Mouse (Mus musculus): ENCODE data around the gene Slc38a11. TPM values are rescaled to one million over a fixed set of nuclear protein-coding genes. Genes with fewer than 3 reads are reported as not detected.

The Slc38a11 gene
- total RNA-seq (2022) = 1 to 10 TPM; 2.6 to 4.7 (median 3.2) TPM

DNA sequence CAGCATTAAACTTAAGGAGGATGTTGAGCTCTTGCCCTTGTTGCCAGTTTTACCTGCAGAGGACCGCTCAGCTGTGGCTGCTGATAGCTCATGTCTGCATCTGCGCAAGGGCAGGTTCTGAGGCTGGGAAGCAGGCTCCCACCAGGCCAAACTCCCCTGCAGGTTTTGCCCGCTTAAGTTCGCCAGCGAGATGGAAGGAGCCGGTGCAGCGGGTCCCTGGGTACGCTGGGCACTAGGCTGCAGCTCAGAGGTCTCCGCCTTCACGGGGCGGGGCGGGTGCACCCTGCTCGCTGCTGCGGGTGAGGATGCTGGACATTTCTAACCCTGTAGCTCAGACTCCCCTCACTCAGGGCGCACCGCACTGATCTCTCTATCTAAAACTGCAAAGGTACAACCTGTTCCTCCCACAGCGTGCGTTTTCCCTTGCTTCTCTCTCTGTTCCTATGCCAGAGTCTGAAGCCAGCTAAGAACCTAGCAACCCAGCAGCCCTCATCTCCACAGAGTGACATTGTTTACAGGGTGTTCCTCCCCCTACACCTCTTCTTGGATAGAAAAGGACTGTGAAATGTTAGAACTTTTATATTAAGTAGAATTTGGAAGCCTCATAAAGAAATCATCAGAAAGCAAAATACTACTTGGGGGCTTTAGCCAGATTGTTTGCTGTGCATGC is at the start of gene Slc38a11:
Slc38a11 (minus strand) TSS at position 207 of the 670 bp plus-strand sequence.
- no peak for DNase-seq (ENCODE audit: low spot score in 2 of 2)

DNA sequence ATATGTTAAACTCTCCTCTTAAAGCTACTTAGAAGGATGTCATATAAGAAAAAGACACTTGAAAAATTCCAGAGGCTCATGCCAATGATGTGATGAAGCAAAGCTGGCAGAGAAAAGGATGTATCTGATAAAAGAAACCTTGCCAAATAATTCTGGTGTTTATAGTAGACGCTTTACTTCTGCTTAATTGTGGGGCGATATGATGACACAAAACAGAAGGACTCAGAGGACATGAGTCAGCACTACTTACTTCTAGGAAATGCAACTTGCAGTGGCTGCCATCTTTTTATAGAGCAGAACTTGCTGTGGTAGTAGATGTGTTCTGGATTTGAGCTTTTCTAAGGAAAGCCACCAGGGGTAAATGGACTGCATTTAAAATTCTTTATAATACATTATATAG is 43.3 kb upstream of the Slc38a11 start:
- DNase-seq (ENCODE audit: low spot score in 2 of 2) = no peak

DNA sequence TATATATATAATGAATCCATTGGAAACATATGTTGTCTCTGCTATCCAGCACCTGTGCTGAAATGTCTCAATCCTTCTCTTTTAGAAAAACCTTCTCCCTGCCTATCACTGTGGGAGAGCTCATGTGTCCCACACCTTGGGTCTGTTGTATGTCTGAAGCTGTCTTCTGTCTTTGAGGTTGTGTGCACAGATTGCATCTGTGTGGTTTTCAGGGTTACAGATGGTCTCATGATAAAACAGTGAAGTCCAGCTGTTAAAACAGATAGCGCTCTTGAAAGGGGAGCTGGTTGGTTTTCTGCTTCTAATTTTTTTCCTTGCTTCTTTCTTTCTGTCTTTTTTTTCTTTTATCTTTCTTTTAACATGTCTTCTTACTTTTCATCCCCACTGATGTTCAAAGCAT is 41.6 kb upstream of the Slc38a11 start:
- no peak for DNase-seq (ENCODE audit: low spot score in 2 of 2)

DNA sequence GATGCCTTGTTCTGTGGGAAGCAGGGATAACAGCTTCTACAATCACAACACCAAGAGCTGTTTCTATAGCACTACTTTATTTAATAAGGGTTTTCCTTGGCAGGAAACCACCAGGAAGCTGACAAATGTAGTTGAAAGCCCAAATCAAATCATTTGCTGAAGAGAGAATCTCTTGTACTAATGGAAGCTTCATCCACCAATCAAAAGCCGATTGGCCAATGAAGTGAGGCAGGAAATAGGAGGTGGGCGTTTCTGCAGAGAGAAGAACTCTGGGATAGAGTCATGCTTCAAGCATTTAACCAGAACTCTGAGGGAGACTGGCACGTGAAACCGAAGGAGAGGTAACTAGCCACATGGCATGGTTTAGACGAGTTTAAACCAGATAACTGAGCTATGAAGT is 38.2 kb upstream of the Slc38a11 start:
- DNase-seq (ENCODE audit: low spot score in 2 of 2) = no peak

DNA sequence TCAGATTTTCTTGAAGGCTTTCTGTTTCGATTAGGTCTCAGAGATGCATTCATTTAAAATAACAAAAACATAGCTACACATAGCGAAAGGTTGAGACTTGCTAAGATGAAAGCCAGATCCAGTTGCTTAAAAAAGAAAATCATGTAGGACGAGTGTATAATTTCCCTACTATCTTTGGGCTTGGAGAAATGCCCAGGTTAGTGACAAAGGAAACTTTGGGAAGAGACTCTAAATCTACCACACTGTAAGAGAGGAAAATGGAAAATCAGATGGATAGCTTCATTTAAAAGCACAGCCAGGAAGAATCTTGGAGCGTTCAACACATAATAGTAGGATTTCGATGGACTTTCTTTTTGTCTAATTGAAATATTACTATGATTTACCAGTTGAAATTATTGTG is 36.1 kb upstream of the Slc38a11 start:
- DNase-seq (ENCODE audit: low spot score in 2 of 2) = no peak

DNA sequence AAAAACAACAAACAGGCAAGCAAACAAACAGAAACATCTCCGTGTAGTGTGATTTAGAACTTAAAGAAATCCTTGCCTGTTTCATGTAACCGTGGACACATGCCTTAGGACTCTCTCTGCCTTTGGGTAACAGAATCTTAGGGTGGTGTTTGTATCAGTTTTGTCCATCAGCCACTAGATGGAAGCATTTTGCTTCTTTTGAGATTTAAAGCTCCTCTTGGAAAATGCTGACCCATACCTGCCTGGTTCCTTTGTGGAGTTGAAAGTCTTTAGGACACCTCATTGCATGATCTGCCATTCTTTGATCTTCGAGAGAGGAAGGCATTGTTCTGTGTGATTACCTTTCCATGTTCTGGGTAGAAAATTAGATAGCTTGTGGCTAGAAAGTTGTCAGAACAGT is 32.3 kb upstream of the Slc38a11 start:
- no peak for DNase-seq (ENCODE audit: low spot score in 2 of 2)

DNA sequence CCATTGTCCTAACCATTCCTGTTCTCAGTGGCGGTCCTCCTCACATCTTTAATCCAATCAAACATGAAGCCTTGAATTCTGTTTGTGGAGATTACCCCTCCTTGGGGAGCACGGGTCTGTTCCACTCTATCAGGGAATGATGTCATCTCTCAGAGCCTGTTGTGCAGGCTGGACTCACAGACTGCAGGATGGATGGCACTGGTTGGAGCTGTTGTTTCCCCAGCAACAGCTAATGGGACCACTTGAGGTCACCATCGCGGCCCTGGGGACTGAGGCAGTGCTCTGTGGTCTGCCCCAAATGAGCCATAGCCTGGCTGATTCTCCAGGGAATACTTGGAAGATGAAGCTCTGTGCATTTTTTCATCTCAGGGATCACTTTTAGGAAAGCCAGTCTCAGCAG is 29.2 kb upstream of the Slc38a11 start:
- no peak for DNase-seq (ENCODE audit: low spot score in 2 of 2)

DNA sequence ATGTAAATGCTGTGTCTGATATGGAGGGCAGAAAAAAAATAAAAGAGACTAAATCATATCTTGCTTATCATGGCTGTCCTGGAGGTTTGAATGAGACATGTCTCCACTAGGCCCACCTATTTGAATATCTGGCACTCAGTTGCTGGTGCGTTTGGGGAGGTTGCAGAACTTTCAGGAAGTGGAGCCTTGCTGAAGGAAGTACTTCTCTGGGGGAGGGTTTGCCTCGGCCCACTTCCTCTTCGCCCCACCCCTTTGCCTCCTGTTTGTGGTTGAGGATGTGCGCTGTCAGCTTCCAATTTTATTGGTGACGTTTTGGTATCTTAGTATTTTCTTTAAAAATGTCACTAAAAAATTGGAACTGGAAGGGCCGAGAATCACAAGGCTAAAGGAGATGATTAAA is 27.5 kb upstream of the Slc38a11 start:
- no peak for DNase-seq (ENCODE audit: low spot score in 2 of 2)

DNA sequence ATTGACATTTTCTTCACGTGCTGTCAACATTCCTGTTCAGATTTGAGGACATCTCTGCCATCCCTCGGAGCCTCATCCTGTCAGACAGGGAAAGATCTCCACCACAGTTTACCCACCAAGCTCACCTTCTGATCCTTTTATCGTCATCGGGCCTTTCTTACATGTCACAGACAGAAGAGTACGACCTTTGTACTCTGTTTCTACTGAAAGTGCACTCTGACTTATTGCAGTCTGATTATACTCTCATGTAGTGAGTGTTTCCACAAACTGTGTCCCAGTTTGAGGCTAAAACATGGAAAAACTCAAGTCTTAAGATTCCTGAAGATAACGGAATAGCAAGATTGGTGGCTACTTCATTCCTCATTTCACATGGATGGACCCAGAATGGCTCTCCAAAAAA is 21.0 kb upstream of the Slc38a11 start:
- no peak for DNase-seq (ENCODE audit: low spot score in 2 of 2)

DNA sequence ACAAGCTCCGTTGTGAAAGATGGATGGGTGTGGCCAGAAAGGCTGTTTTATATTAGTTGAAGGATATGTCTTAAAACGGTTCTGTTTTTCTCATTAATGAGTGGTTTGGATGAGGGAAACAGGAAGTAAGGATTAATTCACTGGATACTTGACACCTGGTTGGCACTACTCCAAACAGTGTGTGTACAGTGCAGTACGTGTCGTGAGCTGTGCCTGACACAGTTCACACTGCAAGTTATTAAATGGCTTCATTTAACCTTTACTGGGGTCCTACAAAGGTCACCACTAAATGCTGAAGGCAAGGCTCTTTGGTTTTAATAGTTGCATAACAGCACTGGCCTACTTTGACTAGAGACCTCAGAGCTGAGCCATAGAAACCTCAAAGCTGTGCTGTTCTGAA is 18.7 kb upstream of the Slc38a11 start:
- no peak for DNase-seq (ENCODE audit: low spot score in 2 of 2)

DNA sequence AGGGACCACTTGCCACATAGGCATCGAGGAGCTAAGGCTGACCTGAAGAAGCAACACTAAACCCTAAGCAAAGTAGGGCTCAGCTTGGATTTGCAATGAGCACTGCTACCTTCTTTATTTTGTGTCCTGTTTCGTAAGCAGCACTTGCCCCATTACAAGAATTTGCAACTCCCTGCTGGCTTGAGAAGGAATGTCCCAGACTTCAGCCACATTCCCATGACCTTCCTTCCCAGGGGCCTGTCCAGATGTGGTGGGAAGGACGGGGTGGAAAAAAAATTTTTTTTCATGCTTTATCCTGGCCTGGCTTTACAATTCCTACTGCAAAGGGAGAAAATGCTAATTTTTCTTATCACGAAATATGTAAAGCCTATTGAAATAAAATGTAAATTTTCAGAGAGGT is 14.6 kb upstream of the Slc38a11 start:
- no peak for DNase-seq (ENCODE audit: low spot score in 2 of 2)

DNA sequence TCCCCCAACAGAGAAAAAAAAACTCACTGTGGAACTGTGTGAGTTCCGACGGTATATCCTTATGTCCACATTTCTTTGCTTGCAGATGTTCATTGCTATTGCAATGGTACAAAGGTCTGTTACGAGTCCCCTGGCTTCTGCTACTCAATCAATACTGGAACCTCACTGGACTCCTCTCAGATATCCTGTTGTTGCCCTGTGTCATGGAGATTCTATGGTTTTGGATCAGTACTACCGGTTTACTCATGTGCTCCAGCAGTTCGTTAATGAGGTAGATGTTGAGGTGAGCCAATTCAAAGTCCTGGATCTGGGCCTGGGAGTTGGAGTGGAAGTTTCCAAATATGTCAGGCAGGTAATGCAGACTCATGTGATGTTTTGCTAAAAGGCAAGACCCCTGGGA is 10.6 kb upstream of the Slc38a11 start:
- no peak for DNase-seq (ENCODE audit: low spot score in 2 of 2)

DNA sequence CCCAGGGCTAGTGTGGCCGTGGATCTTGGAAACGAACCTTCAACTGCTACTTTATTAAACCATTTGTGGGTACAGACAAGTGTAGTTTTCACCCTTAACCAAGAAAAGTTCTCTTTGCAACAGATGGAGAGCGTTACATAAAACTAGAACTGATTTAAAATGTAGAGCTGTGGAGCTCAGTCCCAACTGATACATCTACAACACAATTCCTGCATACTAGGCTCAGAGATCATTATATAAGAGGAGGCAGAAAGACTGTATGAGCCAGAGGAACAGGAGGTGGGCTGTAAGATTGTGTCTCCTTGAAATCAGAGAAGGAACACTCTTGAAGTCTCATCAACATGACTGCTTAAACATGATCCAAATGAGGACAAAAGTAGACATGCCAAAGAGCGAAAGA is 9.2 kb upstream of the Slc38a11 start:
- DNase-seq (ENCODE audit: low spot score in 2 of 2) = no peak

DNA sequence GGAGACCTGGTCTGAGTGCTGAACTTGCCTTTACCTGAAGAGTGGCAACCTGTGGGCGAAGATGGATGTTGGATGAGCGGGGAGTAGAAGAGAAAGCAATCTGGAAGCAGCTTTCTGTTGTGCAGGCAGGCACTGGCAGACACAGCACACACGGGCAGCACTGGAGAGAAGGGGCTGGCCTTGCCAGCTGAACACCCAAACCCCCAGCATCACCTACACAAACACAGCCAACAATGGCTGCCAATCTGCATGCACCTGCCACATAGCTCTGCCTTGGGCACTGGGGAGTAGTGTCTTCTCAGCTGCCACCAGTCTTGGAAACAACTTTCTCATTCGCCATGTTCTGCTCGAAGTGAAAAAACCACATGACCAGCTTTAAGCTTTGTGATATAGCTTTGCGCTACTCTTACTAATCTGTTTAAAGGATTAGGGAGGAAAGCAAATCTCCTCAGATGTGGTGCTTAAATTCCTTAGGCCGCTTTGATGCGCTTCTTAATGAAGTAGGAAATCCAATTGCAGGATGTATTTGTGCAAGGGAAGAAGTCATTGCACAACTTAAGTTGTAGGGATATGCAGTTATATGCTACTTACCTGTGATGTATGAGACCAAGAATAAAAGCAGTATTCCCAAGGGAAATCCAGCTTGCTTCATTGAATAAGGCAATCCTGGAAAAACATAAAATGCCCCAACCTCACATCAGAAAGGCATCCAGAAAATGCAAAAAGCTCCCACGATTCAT is 2.9 kb downstream of the Slc38a11 start:
- DNase-seq (ENCODE audit: low spot score in 2 of 2) = no peak

DNA sequence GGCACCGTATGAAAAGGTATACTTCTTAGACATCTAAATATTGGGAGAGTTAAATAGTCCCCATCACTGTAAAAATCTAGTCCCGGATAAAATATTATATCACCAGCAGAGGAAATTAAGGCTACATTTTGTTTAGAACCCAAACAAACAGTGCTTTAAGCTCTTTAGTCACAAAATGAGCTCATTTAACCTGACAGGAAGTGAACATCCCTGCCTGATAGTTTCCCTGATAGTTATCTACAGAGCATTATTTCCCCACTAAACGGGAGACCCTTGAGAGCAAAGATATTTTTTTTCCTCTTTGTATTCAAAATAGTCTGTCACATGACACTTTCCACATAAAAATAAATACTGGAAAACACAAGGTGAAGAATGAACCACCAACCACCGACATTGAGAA is 16.5 kb downstream of the Slc38a11 start:
- no peak for DNase-seq (ENCODE audit: low spot score in 2 of 2)

DNA sequence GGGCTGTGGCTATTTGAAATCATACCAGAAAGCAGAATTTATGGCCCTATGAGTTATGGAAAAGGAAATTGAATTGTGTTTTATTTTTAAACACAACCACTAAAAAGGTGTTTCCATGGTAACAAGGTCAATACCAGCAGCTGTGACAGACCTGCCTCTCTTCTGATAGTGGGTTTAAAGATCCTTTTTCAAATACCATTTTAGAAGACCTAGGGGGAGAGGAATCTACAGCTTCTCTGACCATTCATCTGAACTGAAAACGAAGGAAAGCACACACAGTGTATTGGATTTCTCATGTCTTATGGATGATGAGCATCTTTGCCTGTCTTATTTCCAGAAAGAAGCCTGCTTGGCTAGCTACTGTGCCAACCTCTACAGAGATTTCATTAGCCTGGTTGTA is 16.9 kb downstream of the Slc38a11 start:
- no peak for DNase-seq (ENCODE audit: low spot score in 2 of 2)

DNA sequence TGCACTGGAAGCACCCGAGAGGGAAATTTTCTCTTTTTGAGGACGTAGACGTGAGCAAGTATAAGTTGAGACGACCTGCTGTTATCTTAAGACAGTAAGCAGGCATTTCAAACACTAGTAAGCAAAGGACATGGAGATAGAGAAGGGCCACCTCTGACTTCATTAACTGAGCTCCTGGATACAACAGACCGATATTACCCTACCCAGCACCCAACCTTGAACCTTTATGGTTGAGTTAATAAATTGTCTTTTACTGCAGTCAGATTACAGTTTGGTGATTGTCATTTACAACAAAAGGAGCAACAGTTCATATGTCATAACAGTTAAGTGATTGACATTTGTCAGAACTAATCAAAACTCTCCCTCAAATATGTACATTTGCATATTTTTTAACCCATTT is 17.8 kb downstream of the Slc38a11 start:
- no peak for DNase-seq (ENCODE audit: low spot score in 2 of 2)

DNA sequence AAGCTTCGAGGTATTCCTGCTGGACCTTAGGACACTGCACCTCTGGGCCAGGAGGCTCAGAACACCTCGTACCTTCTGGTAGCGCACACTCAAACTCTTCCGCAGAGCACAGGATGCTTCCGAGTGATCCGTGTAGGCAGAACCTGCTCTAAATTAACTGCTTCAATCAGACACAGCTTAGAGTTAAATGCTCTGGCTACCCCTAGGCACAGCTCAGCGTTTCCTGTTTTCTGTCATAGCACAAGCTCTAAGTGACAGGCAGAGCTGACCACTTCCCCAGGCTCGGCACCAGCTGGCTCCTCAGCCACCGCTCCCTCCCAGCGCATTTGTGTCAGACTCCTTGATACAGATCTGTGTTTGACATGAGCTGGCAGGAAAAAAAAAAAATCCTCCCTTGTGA is 21.8 kb downstream of the Slc38a11 start:
- no peak for DNase-seq (ENCODE audit: low spot score in 2 of 2)

DNA sequence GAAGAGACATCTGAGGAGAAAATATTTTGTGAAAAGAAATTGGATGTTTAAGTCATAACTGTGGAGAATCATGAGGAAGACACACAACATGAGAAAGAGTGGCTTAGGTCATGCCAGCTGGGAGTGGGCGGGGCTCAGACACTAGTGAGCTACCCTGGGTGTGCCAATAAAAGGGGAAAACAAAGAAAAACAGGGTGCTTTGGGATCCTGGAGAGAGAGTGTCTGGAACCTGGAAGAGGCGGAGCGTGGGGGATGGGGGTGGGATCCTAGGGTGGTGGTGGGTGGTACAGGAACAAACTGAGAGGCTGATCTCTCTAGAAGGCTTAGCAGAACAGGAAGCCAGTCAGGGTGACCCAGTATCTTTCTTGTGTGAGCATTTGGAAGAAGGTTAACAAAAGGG is 23.0 kb downstream of the Slc38a11 start:
- DNase-seq (ENCODE audit: low spot score in 2 of 2) = no peak

DNA sequence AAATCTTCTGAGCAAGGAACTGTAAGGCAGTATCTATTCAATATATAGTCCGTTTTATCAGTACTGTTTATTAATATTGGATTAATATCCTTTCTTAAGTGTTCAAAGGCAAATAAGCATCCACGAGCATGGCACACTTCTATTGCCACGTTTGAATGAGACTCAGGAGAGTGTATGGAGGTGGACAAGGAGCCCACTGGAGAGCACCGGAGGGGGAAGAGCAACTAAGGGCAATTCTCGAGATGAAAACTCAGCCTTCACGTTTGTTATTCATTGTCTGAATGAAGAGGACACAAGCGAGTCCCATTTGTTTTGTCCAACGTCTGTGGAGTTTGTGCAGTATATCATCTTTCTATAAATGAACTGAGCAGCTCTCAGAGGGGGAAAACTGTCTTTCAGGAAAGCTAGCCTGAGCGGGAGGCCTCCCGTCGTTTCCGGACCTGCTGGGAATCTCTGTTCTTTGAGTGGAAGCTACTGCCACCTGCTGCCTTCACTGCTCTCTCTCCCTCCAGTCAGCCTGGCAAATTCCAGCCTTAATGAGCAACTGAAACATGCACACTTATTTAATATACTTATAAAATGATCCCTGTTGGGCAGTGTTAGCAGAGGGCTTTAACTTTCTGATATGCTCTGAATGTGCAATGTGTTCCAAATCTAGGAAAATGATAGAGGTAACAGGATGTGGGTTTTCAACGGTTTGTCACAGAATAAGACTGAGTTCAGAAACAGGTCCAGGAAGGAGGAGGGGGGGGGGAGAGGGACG is 26.3 kb downstream of the Slc38a11 start:
- DNase-seq (ENCODE audit: low spot score in 2 of 2) = peak; percentile 34 to 48

DNA sequence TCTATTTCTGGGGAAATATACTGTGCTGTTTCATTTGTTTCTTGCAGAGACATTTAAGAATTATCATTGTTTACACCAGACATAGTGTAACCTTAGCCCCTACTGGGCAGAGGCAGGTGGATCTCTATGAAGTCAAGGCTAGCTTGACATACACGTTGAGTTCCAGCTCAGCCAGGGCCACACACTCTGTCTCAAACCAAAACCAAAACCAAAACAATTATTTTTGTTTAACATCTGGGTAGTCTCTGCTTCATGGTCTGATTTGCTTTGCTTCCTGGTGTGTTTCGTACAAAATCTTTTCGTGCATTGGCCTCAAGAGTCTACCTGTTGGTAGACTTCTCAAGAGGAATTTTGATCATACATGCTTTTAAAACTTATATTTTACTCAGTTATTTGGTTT is 27.2 kb downstream of the Slc38a11 start:
- no peak for DNase-seq (ENCODE audit: low spot score in 2 of 2)

DNA sequence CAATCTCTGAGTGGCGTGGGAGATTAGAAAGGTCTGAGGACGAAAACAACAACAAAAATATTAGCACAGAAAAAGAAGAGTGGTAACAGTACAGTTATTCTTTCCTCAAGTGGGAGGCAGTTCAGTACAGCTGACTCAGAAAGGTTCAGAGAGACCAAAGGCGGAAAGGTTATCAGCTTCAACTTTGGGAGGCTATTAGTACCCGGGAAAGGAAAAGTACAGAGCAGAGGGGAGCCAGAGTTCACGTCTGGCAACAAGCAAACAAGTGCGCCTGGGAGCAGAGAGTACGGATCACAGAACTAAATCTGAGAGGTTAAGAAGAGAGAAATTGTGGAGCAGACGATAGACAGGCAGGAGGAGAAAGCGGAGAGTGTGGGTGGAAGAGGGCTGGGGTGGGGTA is 29.7 kb downstream of the Slc38a11 start:
- no peak for DNase-seq (ENCODE audit: low spot score in 2 of 2)

DNA sequence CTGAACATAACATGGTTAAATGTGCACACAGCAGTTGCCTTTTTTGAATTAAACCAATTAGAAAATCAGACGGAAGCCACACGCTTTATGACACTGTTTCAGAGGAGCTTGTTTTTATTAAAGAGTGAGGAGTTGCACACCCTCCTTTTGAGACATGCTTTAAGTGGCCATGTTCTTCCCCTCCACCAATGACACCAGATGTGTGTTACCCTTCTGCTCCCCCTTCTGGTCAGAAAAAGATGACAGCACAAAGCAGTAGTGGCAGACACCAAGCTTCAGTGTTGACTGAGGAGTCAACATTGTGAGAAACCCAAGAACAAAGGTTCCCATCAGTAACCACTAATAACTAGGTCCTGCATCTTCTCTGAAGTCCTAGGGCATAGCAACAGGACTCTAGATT is 32.5 kb downstream of the Slc38a11 start:
- peak in 1 of 2 experiments; percentile 9 for DNase-seq (ENCODE audit: low spot score in 2 of 2)

Measured in layer of hippocampus, adult 8-10 months (tissue).